Mouse (Mus musculus): ENCODE measurements around the gene Snap29. TPM values are rescaled to one million over a fixed set of nuclear protein-coding genes. Genes with fewer than 3 reads are reported as not detected.

Snap29 gene
- polyA plus RNA-seq, 1 experiment = 9.4 TPM

DNA sequence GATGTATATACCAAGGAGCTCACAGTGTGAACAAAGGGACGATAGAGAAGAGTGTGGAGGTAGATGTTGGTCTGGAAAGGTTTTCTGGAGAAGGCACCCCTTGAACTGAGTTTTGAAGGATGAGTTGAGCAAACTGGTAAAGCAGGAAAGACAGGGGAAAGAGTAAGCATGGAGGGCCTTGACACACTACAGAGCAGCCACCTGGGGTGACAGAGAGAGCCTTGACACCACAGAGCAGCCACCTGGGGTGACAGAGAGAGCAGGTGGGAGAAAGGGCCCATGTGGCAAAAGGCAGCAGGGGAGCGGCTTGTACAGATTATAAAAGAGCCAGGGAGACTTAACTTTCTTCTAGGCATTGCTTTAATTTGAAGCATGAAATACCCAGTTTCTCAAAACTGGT, 69.0 kb downstream of the Snap29 start:
- WGBS = 62% methylated on average over 2 of the region's 2 CpGs
- DNase-seq = no peak
- Histone ChIP-seq H3K27me3 (ENCODE audit: control insufficient read depth, insufficient read depth, low read length) (no peaks in the 10 kb centered on the region), H3K4me3 (replicated peaks; ENCODE audit: insufficient read depth, low read depth, low read length) (no peak overlapping the region), H3K27ac (ENCODE audit: insufficient read depth, low read length) (0 out of 2 replicates have a peak overlapping the region, but pooled peaks have one; percentile 21), H3K4me1 (ENCODE audit: control insufficient read depth, insufficient read depth, low read length) (peaks cover 13% of the 10 kb centered on the region)
- TF ChIP-seq POLR2A (IDR thresholded peaks at IDR 0.05; ENCODE audit: borderline replicate concordance, insufficient read depth, low read length) = no peak
- TF ChIP-seq CTCF (IDR thresholded peaks at IDR 0.05; ENCODE audit: borderline replicate concordance, insufficient read depth, low read depth, low read length) = no peak

DNA sequence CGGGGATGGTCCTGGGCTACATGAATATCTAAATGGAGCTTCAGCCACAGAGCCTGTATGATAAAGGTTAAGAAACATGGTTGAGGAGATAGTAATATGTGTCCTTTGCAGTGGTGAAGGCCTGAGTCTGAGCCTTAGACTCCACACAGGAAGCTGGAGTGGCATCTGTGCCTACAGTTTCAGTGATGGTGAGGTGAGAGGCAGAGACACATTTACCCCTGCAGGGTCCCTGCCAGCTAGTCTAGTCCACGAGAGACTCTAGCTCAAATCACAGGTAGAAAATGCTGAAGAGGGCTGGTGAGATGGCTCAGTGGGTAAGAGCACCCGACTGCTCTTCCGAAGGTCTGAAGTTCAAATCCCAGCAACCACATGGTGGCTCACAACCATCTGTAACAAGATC, 69.5 kb downstream of the Snap29 start:
- H3K4me1 ChIP-seq (ENCODE audit: control insufficient read depth, insufficient read depth, low read length) = peaks cover 13% of the 10 kb centered on the region
- TF ChIP-seq CTCF (IDR thresholded peaks at IDR 0.05; ENCODE audit: borderline replicate concordance, insufficient read depth, low read depth, low read length) (no peak), POLR2A (IDR thresholded peaks at IDR 0.05; ENCODE audit: borderline replicate concordance, insufficient read depth, low read length) (no peak)
- no peak overlapping the region for H3K27ac ChIP-seq (ENCODE audit: insufficient read depth, low read length)
- H3K4me3 ChIP-seq (replicated peaks; ENCODE audit: insufficient read depth, low read depth, low read length) = no peak overlapping the region
- WGBS = 64% methylated on average over 4 of the region's 4 CpGs
- no peak for DNase-seq
- no peaks in the 10 kb centered on the region for H3K27me3 ChIP-seq (ENCODE audit: control insufficient read depth, insufficient read depth, low read length)

GRCm38 (mm10) chr16:17478331-17478943, 72.7 kb downstream of the Snap29 start:
- DNase-seq = no peak
- Histone ChIP-seq H3K27ac (ENCODE audit: insufficient read depth, low read length) (no peak overlapping the region), H3K27me3 (ENCODE audit: control insufficient read depth, insufficient read depth, low read length) (no peaks in the 10 kb centered on the region), H3K4me3 (replicated peaks; ENCODE audit: insufficient read depth, low read depth, low read length) (no peak overlapping the region), H3K4me1 (ENCODE audit: control insufficient read depth, insufficient read depth, low read length) (peaks cover 9% of the 10 kb centered on the region)
- 44% methylated on average over 4 of the region's 4 CpGs for WGBS
- no peak for TF ChIP-seq POLR2A (IDR thresholded peaks at IDR 0.05; ENCODE audit: borderline replicate concordance, insufficient read depth, low read length)

Other genes starting within 250 kb of the Snap29 start
- gene Ube2l3, start 203.3 kb upstream of the Snap29 start, polyA plus RNA-seq (2012; rRNA removed) = 128 and 133 TPM in 2 replicates
- 0.55 and 0.57 TPM in 2 replicates for gene Rimbp3, start 197.4 kb upstream of the Snap29 start, polyA plus RNA-seq (2012; rRNA removed)
- 4.1 TPM in 2 replicates for gene Hic2, start 172.4 kb upstream of the Snap29 start, polyA plus RNA-seq (2012; rRNA removed)
- 59.3 and 66.9 TPM in 2 replicates for gene Tmem191c, start 129.9 kb upstream of the Snap29 start, polyA plus RNA-seq (2012; rRNA removed)
- 6.0 and 6.5 TPM in 2 replicates for gene Serpind1, start 74.6 kb upstream of the Snap29 start, polyA plus RNA-seq (2012; rRNA removed)
- 251 and 265 TPM in 2 replicates for gene Pi4ka, start 328 bp downstream of the Snap29 start, polyA plus RNA-seq (2012; rRNA removed)
- 37.9 and 41.0 TPM in 2 replicates for gene Crkl, start 46.0 kb downstream of the Snap29 start, polyA plus RNA-seq (2012; rRNA removed)
- gene Aifm3, start 83.6 kb downstream of the Snap29 start, polyA plus RNA-seq (2012; rRNA removed) = 472 and 503 TPM in 2 replicates
- 240 and 242 TPM in 2 replicates for gene Lztr1, start 102.7 kb downstream of the Snap29 start, polyA plus RNA-seq (2012; rRNA removed)
- 74.3 TPM in 2 replicates for gene Thap7, start 125.2 kb downstream of the Snap29 start, polyA plus RNA-seq (2012; rRNA removed)
- 0.36 and 0.89 TPM in 2 replicates for gene Lrrc74b, start 155.3 kb downstream of the Snap29 start, polyA plus RNA-seq (2012; rRNA removed)
- 4.8 and 6.5 TPM in 2 replicates for gene P2rx6, start 155.9 kb downstream of the Snap29 start, polyA plus RNA-seq (2012; rRNA removed)
- 40.8 and 46.2 TPM in 2 replicates for gene Slc7a4, start 177.2 kb downstream of the Snap29 start, polyA plus RNA-seq (2012; rRNA removed)
- 113 and 125 TPM in 2 replicates for gene Smpd4, start 213.4 kb downstream of the Snap29 start, polyA plus RNA-seq (2012; rRNA removed)
- 112 and 123 TPM in 2 replicates for gene Ccdc74a, start 240.5 kb downstream of the Snap29 start, polyA plus RNA-seq (2012; rRNA removed)